Mouse (Mus musculus) lung, postnatal 4 days (tissue): ENCODE results near the gene Upk1b.

ENCODE experiments used
- DNase-seq, 2 experiments: peaks; one replicate each; pipeline ENCODE4 v3.0.0; 2021

The Upk1b gene

DNA sequence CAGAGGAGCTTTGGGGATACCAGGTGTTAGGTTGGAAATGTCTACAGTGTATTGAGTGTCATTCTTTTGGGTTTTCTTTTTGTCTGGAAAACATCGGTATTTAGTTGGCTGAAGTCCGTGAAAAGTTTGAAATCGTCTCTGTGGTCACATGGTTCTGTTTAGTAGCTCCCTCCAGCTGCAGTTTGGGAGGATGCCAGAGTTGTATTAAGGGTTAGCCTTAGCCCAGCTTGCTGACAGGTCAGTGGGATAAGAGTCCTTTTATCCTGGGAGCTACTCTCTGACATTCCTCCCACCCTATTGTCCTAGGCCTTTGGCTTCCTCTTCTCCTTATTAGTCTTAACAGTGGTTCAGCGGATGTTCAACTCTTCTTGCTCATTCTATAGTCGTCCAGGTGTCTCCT lies 38.2 kb downstream of the Upk1b start:
- no peak for DNase-seq

DNA sequence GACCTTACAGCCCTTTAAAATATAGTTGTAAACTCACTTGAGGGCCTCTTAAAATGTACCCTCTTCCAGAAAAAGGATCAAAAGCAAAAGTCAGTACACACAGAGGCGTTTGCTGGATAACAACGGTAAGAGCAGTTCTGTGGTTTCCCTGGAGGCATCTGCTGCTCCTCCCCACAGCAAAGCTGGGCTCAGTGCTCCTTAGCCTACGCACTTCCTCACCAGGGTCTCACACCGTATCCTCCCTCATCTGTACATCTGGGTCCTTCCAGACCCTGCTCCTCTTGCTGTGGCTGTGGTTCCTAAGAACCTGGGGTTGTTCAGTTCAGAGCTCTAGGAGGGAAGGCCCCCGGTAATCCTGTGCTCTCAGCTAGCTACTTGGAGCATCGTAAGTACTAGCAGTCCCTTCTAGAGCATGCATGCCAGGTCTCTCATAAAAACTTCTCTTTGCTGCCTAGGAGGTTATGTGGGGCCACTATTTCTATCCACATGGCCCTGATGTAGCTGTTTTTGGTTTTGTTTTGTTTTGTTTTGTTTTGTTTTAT lies 39.2 kb downstream of the Upk1b start:
- no peak for DNase-seq

DNA sequence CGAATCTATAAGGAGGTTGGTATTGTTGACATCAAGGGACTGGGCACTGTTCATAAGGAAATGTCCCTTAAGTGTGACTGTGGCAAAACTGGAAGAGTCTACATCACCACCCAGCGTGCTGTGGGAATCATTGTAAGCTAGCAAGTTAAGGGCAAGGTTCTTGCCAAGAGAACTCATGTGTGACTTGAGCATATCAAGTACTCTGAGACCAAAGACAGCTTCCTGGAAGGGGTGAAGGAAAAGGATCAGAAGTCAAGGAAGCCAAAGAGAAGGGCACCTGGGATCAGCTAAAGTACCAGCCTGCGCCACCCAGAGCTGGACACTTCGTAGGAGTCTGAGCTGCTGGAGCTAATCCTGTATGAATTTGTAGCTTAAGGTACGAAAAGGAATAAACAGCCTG lies 39.9 kb downstream of the Upk1b start:
- DNase-seq, result no peak

DNA sequence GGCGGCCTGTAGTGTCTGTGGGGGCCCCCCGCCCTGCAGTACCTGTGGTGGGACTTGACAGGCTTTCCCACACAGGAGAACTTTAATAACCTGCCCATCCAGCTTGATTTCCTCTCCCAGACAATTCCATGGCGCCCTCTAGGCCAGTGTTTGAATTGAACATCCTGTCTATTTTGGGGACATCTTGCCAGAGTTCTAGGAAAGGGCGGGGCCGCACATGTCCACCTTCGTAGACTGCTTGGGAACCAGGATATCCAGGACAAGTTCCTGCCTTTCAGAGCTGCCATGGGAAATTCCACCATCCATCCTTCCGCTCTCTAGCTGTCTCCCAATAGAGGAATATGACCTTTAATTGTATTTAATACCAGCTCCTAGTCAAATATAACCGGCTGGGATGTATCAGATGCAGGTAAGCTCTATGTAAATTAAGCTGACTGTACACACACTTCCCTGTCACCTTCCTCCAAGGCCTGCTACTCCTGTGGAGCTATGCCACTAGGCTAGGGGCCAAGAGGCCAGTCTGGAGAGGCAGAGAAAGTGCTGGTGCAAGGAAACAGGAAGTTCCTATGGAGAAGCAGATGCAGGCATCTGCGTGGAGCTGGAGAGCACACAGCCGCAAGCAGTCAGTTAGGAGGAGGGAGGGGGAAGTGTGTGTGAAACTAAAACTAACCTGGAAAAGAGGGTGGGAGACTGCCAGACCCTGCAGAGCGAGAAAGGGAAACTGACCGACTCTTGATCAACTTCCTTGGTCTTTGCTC lies 41.8 kb downstream of the Upk1b start:
- peak; percentile 66 to 70 for DNase-seq

DNA sequence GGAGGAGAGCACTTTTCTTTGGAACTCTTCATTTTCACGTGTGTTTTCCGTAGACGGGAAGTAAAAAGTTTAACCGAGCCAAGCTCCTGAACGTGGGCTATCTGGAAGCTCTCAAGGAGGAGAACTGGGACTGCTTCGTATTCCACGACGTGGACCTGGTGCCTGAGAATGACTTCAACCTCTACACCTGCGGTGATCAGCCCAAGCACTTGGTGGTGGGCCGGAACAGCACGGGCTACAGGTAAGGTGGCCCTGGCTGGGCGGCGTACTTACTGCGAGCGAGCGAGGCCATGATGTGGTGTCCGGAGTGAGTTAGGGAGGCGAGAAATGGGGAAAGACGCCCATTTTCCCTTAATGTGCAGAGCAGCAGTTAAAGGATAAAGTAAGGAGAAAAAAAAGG lies 42.5 kb downstream of the Upk1b start:
- DNase-seq, result no peak

DNA sequence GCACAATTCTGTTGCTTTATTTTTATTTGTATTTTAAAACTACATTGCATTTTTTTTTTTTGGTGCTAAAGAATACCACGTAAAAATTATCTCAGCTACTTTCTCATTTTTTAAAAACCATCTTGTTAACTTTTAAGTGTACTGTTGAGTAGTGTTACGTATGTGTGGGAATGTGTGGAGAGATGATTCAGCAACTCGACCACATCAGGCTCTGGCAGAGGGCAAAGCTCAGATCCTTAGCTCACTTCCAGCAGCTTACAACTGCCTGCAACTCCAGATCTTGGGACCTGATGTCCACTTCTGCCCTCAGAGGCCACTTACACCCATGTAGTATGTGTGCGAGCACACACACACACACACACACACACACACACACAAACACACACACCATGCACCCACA lies 43.6 kb downstream of the Upk1b start:
- DNase-seq, result no peak

DNA sequence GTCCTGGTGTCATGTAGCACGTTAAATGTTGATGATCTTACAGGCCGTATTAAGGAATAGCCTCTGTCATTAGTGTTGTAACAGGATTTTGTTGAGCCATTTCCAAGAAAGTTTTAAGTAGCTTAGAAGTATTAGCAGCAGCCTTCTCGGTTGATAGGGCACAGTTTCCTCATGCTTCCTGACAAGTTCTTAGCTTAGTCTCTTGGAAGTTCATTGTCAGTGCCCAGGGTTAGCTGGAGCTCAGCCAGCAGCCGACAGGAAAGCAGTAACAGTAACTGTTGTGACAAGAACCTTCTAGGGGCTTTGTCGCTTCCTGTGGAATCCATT lies 44.0 kb downstream of the Upk1b start:
- DNase-seq, result peak; percentile 81 to 93

DNA sequence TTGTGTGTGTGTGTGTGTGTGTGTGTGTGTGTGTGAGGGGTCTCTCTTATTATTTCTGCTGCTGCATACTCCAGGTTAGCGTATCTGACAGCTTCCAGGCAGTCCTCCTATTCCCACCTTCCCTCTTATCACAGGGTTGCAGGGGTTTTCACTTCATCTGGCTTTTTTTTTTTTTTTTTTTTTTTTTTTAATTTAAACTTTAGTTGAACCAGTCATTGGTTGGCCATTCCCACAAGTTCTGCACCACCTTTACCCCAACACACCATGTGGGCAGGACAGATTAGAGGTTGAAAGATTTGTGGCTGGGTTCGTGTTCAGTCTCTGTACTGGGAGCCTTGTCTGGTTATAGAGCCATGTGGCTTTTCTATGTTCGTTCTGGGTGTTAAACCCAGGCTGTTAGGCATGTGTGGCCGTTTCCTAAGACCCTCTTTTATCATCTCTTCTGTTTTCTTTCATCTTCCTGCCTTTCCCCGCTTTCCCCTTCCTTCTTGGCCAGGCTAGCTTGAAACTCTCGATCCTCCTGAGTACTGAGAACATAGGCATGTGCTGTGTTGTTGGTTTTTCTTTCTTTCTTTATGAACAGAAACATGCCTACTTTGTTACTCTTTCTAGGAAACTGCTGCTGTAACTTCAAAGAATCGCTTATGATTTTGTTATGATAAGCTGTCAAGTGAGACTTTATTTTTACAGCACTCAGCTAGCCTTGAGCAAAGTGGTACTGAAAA lies 44.5 kb downstream of the Upk1b start:
- no peak for DNase-seq

DNA sequence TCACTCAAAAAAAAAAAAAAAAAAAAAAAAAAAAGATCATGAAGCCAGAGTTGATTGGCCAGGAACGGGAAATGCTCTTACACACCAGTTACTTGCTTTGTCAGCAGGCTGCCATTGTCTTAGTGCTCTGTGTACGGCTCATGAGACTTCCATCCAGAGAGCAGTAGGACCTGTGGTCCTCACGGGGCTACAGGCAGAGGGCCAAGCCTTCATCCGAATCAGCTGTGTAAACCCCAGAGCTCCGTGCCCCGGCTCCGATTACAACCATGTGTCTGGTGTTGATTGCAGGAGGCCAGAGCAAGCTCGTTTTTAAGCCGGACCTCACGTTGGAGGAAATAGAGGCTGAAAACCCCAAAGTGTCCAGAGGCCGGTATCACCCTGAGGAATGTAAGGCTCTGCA lies 46.5 kb downstream of the Upk1b start:
- no peak for DNase-seq

DNA sequence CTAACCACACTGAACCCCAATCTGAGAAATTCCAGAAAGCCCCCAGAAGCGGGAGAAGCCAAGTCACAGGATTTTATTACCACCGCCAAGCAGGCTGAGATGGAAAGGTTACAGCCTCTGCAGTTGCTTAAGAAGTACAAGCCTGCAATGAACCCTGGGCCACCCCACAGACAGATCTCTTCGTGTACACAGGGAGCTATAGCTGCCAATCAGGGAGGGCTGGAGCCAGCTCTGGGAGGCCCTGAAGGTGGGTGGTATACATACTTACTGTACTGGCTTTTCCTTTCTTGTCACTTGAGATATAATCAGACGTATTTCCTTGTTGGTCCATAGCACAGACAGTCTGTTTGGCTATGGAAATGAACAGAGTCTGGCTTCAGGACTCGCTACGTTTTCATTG lies 49.3 kb downstream of the Upk1b start:
- no peak for DNase-seq

DNA sequence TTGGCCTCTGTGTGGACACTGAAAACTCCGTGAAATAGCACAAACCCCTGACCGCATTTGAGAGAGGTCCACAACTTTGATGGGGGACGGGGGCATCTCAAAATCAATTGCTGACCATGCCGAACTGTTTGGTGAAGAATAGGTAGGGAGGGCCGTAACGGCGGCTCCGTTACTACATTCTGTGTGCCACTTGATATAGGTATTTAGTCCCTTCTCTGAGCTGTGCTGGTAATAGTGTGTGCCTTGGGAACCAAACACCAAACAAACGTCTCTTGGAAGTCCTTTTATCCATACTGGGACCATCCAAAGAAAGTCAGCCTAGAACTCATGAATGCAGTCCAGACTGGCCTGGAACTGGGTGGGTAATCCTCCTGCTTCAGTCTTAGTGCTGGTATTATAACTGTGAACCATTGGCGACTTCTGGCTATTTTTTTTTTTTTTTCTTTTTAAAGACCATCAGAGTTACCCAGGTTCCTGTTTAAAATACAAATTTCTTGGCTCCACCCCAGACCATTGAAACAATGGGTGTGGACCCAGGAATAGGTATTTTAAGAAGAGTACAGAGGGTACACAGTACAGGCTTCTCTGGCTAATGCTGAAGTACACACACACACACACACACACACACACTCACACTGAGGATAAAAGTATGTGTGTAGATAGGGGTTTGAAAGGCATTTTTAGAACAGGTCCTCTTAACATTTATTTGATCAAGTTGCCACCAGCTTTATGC lies 56.0 kb downstream of the Upk1b start:
- no peak for DNase-seq

DNA sequence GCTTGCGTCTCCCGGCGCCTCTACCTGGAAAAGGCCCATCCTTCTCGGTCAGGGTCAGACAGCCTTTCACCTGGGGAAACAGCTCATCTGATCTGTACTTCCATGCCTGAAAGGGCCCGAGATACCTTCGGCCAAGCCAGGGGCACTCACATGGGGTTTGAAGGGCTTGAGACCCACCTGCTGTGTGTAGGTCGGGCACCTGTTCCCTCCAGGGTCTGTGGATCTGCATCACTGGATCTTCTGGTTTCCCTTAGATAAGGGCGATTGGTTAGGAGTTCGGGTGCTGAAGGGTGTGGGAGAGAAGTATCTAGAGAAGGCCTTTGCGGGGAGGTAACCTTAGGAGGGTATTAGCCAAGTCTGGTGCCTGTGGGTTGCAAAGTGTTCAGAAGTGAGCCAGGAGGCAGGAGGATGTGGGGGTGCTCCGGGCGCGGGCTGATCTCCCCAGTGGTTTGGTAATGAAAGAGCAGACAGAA lies 57.4 kb downstream of the Upk1b start:
- DNase-seq, result no peak

DNA sequence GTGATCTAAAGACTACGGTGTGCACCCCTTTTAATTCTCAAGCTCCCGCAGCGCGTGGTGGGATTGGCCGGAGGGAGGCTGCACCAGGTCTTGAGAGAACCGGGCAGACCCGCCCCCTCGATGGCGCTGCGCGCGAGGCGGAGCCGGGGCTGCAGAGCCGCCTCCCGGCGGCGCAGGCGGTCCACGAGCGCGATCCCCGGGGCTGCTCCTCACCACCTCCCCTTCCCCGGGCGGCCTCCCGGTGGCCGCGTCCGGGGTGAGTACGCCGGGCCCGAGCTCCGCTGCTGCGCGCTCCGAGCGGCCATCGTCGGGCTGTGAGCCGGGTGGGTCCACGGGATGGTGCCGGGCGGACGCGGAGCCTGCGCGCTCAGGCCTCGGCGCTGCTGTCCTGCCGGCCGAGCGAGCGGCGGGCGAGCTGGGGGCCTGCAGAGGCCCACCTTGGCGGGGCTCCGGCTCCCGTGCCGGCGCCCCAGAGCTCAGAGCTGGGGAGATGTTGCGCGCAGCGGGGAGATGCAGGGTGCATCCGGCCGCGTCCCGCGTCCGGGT lies 57.9 kb downstream of the Upk1b start, which contains the start of gene B4galt4:
Gene B4galt4, plus strand, starts transcription at position 152 of the 546 bp plus-strand sequence.
- peak; percentile 88 to 92 for DNase-seq

DNA sequence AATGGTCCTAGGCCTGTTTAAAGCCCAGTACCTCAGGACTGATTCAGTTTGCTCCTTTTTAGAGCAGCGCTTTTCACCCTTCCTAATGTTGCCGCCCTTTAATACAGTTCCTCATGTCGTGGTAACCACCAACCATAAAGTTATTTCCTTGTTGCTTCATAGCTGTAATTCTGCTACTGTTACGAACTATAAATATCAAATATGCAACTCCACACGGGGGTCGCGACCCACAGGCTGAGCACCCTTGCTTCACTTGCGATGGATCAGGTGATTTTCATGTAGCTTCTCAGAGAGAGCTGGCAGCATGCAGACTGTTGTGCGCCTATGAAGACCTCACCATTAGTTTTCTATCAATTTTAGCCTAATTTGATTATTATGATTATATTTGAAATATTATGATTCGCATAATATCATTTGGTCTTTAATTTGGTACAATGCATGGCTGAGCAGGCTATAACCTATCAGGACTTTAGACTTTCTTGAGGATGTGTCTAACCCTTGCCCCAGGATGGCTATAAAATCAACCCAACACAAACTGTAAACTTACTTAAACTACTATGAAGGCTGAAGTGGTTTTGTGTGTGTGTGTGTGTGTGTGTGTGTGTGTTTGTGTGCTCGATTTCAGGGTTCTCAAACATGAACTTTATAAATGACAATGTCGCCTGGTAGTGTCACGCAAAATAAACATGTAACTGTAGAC lies 58.8 kb downstream of the Upk1b start:
- DNase-seq, result no peak

DNA sequence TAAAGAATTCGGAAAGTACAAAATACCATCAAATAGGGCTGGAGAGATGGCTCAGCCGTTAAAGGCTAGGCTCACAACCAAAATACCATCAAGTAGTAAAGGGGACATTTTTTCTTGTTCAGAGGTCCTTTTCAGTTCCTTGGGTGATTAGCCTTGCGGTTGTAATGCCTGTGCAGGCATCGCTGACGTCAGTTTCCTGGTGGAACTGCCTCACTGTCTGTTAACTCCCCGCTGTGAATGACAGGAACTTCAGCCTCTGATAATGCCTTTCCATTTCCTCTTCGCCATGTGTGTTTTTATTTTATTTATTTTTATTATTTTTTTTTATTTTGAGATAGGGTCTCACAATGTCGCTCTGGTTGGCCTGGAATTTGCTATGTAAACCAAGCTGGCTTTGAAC lies 69.2 kb downstream of the Upk1b start:
- DNase-seq, result peak; percentile 53 to 70

DNA sequence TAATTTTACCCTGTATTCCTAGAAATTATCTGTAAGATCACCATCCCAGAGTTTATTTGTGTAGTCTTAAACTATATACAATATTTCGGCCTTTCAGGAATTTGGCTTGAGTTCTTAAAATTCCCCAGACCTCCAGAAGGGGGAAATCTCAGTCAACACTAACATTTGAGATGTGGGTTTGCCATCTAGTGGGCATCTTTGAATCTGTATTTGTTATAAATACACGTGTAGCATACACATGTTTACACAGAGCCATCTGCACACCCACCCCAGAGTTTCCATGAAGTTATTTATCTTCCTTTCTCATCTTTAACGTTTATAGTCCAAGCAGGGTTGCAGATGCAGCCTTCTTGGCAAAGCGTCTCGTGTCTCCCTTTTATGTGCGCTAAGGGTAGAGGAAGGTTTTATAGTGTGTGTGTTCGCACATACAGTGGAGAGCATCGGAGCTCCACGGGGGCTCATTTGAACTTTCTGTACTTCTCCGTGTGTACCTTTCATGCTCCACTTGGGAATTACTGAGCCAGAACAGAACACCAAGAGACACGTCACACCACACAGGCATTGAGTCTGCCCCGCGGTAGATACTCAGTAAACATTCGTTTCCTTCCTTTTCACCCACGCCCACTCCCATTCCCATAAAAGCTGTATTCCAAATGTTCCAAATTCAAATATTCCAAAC lies 70.4 kb downstream of the Upk1b start:
- DNase-seq, result peak in 1 of 2 experiments; percentile 43

DNA sequence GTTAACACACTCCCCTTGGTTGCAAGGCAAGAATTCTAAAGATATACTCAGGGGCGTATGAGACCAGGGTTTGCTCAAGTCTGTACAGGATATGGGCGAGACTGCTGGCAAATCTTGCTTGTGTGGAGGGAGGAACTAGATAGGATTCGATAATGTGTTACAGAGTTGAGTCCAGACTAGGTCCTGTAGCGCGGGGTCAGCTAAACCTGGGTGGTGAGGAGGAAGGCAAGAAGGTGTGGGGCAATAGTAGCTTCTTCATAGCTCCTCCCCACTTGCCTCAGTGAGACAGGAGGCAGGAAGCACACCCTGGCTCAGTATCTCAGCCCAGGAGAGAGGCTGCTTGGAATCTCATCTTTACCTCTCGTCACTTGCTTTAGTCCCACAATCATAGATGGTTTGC lies 71.0 kb downstream of the Upk1b start:
- no peak for DNase-seq

DNA sequence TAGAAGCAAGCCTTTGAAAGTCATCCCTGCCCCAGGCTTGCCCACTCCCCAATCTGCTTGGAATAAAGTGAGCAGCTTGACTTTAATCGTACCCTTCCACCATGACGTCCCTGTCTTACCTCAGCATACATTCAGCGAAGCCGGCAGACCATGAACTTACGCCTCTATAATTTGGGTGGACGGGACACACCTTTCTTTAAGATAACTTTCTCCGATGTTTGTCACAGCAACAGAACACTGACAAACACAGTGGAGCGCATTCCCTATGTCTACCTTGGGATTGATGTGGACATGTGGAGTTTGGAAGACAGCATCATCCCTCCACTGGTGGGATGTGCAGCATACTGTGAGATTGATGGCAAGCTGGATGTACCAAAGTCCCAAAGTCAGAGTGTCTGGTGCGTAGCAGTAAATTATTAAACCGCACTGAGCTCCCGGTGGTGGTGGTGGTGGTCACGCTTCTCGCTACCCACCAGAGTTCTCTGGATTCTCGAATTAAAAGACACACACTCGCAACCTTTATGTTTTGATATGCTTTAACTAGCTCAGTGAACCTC lies 71.5 kb downstream of the Upk1b start:
- no peak for DNase-seq

DNA sequence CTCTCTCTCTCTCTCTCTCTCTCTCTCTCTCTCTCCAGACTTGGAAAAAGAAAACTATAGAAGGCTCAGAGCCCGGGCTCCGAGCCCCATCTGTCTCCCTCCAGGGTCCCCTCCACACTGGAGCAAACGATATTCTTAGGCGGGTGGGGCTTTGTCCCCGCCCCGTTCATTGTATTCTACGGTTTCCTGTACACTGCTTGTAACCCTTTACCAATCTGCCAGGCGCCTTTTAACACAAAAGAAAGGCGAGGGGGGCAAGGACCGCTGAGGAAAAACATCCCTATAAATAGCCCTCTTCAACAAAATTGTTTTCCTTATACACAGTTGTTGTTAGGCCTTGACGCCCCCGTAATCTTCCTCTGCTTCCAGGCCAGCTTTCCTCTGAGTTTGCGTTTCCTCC lies 75.2 kb downstream of the Upk1b start:
- peak in 1 of 2 experiments; percentile 78 for DNase-seq

DNA sequence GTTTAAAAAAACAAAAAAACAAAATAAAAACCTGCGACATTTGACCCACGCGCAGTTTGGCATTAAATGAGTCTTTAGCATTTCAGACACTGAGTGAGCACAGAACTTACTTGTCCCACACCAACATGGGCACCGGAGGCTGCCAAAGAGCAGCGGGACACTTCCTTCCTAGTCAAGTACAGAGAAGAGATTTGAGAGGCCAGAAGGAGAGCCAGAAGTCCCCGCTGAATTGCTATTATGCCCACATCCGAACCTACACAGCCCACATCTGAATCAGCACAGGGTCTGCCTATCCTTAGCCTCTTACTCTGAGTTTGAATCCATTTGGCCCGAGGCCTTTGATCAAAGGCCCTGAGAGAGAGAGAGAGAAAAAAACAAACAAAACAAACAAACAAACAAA lies 75.9 kb downstream of the Upk1b start:
- DNase-seq, result peak in 1 of 2 experiments; percentile 56
